ENCODE assay signal across 8 mouse cellular contexts in genomic region chr4:134468578-134469266, GRCm38 (mm10). TPM values are rescaled to one million over a fixed set of nuclear protein-coding genes. Genes with fewer than 3 reads are reported as not detected.
DNase-seq lines count a peak whose midpoint lies in the region; ATAC-seq and TF ChIP-seq lines count a peak whose summit lies in the region.

No protein-coding gene starts in this region.

- TF ChIP-seq RAD21 in CH12.LX (IDR thresholded peaks at IDR 0.05; ENCODE audit: low read depth, low read length), result no peak

- peaks cover 3% of the 10 kb centered on the region in 2 experiments for H3K4me1 ChIP-seq in CH12.LX (ENCODE audit: control insufficient read depth in 1 of 2, insufficient read depth in 2 of 2)
- H3K4me1 ChIP-seq in forebrain, embryonic 12.5 days, result peaks cover 45% of the 10 kb centered on the region
- H3K4me1 ChIP-seq in liver, postnatal 0 days (ENCODE audit: insufficient read depth), result peaks cover 21% of the 10 kb centered on the region
- H3K4me1 ChIP-seq in neural tube, embryonic 14.5 days (ENCODE audit: control insufficient read depth, insufficient read depth, low read length), result peaks cover 36% of the 10 kb centered on the region

- in situ Hi-C loops in CH12.LX (cut with MboI; ENCODE audit: low pct_ligation_motif_present, low pct_unique_long_range_greater_than_20kb, low sequenced_read_pairs), result no loop called here

- no peak for TF ChIP-seq EP300 in CH12.LX (IDR thresholded peaks at IDR 0.05; ENCODE audit: low read length)
- no peak for TF ChIP-seq EP300 in liver, postnatal 0 days (IDR thresholded peaks at IDR 0.05; ENCODE audit: low read depth)

- dilution Hi-C loops in CH12.LX (cut with MboI; ENCODE audit: extremely low pct_ligation_motif_present, extremely low pct_unique_long_range_greater_than_20kb, low sequenced_read_pairs), result no loop called here

- ATAC-seq in forebrain, embryonic 12.5 days (ENCODE audit: low FRiP score), result peak; percentile 85
- peak; percentile 86 for ATAC-seq in liver, postnatal 0 days
- peak; percentile 82 for ATAC-seq in neural tube, embryonic 14.5 days (ENCODE audit: low read depth)

- peaks cover 43% of the 10 kb centered on the region for H3K27me3 ChIP-seq in CH12.LX (replicated peaks)
- no peaks in the 10 kb centered on the region for H3K27me3 ChIP-seq in forebrain, embryonic 12.5 days
- no peaks in the 10 kb centered on the region for H3K27me3 ChIP-seq in liver, postnatal 0 days (ENCODE audit: insufficient read depth, low read length)
- no peaks in the 10 kb centered on the region for H3K27me3 ChIP-seq in neural tube, embryonic 14.5 days (ENCODE audit: control insufficient read depth, insufficient read depth, low read length)

- H3K9me3 ChIP-seq in CH12.LX (replicated peaks; ENCODE audit: low read length), result peaks cover 2% of the 10 kb centered on the region
- H3K9me3 ChIP-seq in forebrain, embryonic 12.5 days, result no peaks in the 10 kb centered on the region
- no peaks in the 10 kb centered on the region for H3K9me3 ChIP-seq in liver, postnatal 0 days (ENCODE audit: low read length)
- no peaks in the 10 kb centered on the region for H3K9me3 ChIP-seq in neural tube, embryonic 14.5 days (ENCODE audit: control insufficient read depth, low read length)

- H3K9ac ChIP-seq in CH12.LX (ENCODE audit: insufficient read depth, low read depth), result peak overlapping the region; percentile 69
- peak overlapping the region; percentile 99 for H3K9ac ChIP-seq in forebrain, embryonic 12.5 days
- peak overlapping the region; percentile 83 for H3K9ac ChIP-seq in liver, postnatal 0 days (replicated peaks)
- peak overlapping the region; percentile 94 for H3K9ac ChIP-seq in neural tube, embryonic 14.5 days (replicated peaks; ENCODE audit: low read depth, low read length)

- no peak overlapping the region for H3K27ac ChIP-seq in CH12.LX (ENCODE audit: insufficient read depth, low read depth)
- peak overlapping the region; percentile 99 for H3K27ac ChIP-seq in forebrain, embryonic 12.5 days
- H3K27ac ChIP-seq in liver, postnatal 0 days (ENCODE audit: low read depth), result peak overlapping the region; percentile 93
- H3K27ac ChIP-seq in neural tube, embryonic 14.5 days (ENCODE audit: low read depth, low read length), result peak overlapping the region; percentile 97

- peak overlapping the region; percentile 87 for H3K4me2 ChIP-seq in CH12.LX (ENCODE audit: insufficient read depth, low read depth, poor library complexity, severe bottlenecking)
- H3K4me2 ChIP-seq in forebrain, embryonic 12.5 days, result peak overlapping the region; percentile 82
- peak overlapping the region; percentile 96 for H3K4me2 ChIP-seq in liver, postnatal 0 days (ENCODE audit: low read depth, low read length)
- H3K4me2 ChIP-seq in neural tube, embryonic 14.5 days (ENCODE audit: low read depth, low read length), result peak overlapping the region; percentile 92

- no peaks in the 10 kb centered on the region; the same call in 1 of the 2 replicates for H3K79me2 ChIP-seq in CH12.LX (replicated peaks; ENCODE audit: control insufficient read depth, extremely low read depth, insufficient read depth, poor library complexity, severe bottlenecking)

- intact Hi-C loops in heart, postnatal 10 days (cut with DNase I), result loop anchor here (2.0 to 10.0 kb wide), 2 partner anchors 72 to 204 kb away; partner anchors contain the start of gene Pafah2

- peak overlapping the region; percentile 25 to 74 (median 67) for H3K4me3 ChIP-seq in CH12.LX (replicated peaks in 1 of 3; ENCODE audit: low read depth in 2 of 3, low read length in 2 of 3, poor library complexity in 1 of 3)
- H3K4me3 ChIP-seq in forebrain, embryonic 12.5 days (replicated peaks), result peak overlapping the region; percentile 94
- H3K4me3 ChIP-seq in liver, postnatal 0 days (ENCODE audit: low read depth, low read length), result peak overlapping the region; percentile 83
- peak overlapping the region; percentile 73 for H3K4me3 ChIP-seq in neural tube, embryonic 14.5 days (ENCODE audit: low read depth, low read length)

- DNase-seq in CH12.LX (ENCODE audit: extremely low read depth), result peak; percentile 78
- DNase-seq in c-Kit-positive CD71-positive TER-119-negative erythroid progenitor cells, embryonic 14.5 days (ENCODE audit: low read depth), result peak; percentile 92
- peak; percentile 95 to 96 for DNase-seq in heart, postnatal 10 days
- DNase-seq in large intestine, adult 2 months (ENCODE audit: low read depth, low spot score), result peak; percentile 68
- peak; percentile 99 for DNase-seq in liver, postnatal 0 days
- DNase-seq in testis, postnatal 10 days (ENCODE audit: low spot score), result peak; percentile 99

- H3K36me3 ChIP-seq in CH12.LX (replicated peaks in 1 of 2; ENCODE audit: control insufficient read depth in 1 of 2, insufficient read depth in 1 of 2, low read length in 1 of 2), result peaks cover 4 to 11% of the 10 kb centered on the region in 2 experiments
- peaks cover 27% of the 10 kb centered on the region for H3K36me3 ChIP-seq in forebrain, embryonic 12.5 days (replicated peaks)
- H3K36me3 ChIP-seq in liver, postnatal 0 days (replicated peaks; ENCODE audit: insufficient read depth, low read length), result peaks cover 18% of the 10 kb centered on the region
- peaks cover 23% of the 10 kb centered on the region for H3K36me3 ChIP-seq in neural tube, embryonic 14.5 days (ENCODE audit: control insufficient read depth, insufficient read depth, low read length)

- no peak for TF ChIP-seq CTCF in CH12.LX (conservative IDR thresholded peaks at IDR 0.05 in 1 of 2, IDR thresholded peaks at IDR 0.05 in 1 of 2; ENCODE audit: low read depth in 2 of 2, low read length in 2 of 2)
- no peak for TF ChIP-seq CTCF in liver, postnatal 0 days (IDR thresholded peaks at IDR 0.05; ENCODE audit: low read depth)

- TF ChIP-seq POLR2A in CH12.LX (IDR thresholded peaks at IDR 0.05; ENCODE audit: low read depth, low read length), result 0 out of 2 replicates have a peak, but pooled peaks have one; percentile 30

- WGBS in forebrain, embryonic 12.5 days, result 0% methylated on average over 68 of the region's 68 CpGs
- under 1% methylated on average over 68 of the region's 68 CpGs for WGBS in large intestine, adult 2 months
- WGBS in liver, postnatal 0 days (ENCODE audit: insufficient replicate concordance), result 1% methylated on average over 64 of the region's 68 CpGs
- under 1% methylated on average over 67 of the region's 68 CpGs for WGBS in neural tube, embryonic 14.5 days

TF ChIP-seq in CH12.LX, 34 proteins besides CTCF, POLR2A, EP300 and RAD21:
- TF ChIP-seq E2F4 (IDR thresholded peaks at IDR 0.05; ENCODE audit: insufficient replicate concordance, low read depth, low read length) (0 out of 2 replicates have a peak, but pooled peaks have one; percentile 42), ZC3H11A (IDR thresholded peaks at IDR 0.05; ENCODE audit: low read depth, low read length) (no peak), MAFK (IDR thresholded peaks at IDR 0.05; ENCODE audit: insufficient replicate concordance, low read length) (no peak), ELF1 (IDR thresholded peaks at IDR 0.05; ENCODE audit: low read depth, low read length) (no peak), CHD2 (IDR thresholded peaks at IDR 0.05; ENCODE audit: low read length) (no peak), MAX (IDR thresholded peaks at IDR 0.05; ENCODE audit: low read length) (peak; percentile 47; the same call in 1 of the 2 replicates), BHLHE40 (IDR thresholded peaks at IDR 0.05; ENCODE audit: low read depth, low read length) (peak; percentile 22; the same call in 1 of the 2 replicates), SIN3A (IDR thresholded peaks at IDR 0.05; ENCODE audit: low read length) (peak; percentile 61), UBTF (IDR thresholded peaks at IDR 0.05; ENCODE audit: low read depth, low read length) (0 out of 2 replicates have a peak, but pooled peaks have one; percentile 3), ZKSCAN1 (IDR thresholded peaks at IDR 0.05; ENCODE audit: borderline replicate concordance, low read depth, low read length) (no peak), NELFE (IDR thresholded peaks at IDR 0.05; ENCODE audit: low read depth, low read length) (no peak), GABPA (IDR thresholded peaks at IDR 0.05; ENCODE audit: insufficient replicate concordance, low read depth, low read length) (no peak), MXI1 (IDR thresholded peaks at IDR 0.05; ENCODE audit: low read depth, low read length) (peak; percentile 83)

RNA-seq across cellular contexts. Expression of gene Stmn1, which starts 0.6 kb away (rescaled TPM):
- total RNA-seq in CH12.LX (2012; rRNA removed) (39.4 and 48.0 TPM in 2 replicates), CH12.LX (2014; rRNA removed) (31.2 and 33.6 TPM in 2 replicates)
- 34.7 and 38.3 TPM in 2 replicates for polyA plus RNA-seq in CH12.LX (2012; ENCODE audit: insufficient read length, low read depth)
- polyA plus RNA-seq in forebrain, embryonic 12.5 days (2016; fragmentation: Nextera tagmentation; extraction: Ambion mirVana), result 4,517 and 4,745 TPM in 2 replicates
- 100 to 1,000 TPM; 131 to 137 TPM for total RNA-seq in heart, postnatal 10 days (2021)
- polyA plus RNA-seq in large intestine, adult 2 months (2012; rRNA removed), result 40.1 and 45.3 TPM in 2 replicates
- polyA plus RNA-seq in liver, postnatal 0 days (2015; fragmentation: Nextera tagmentation; extraction: Ambion mirVana), result 249 and 258 TPM in 2 replicates
- 5,364 and 5,581 TPM in 2 replicates for polyA plus RNA-seq in neural tube, embryonic 14.5 days (2014; fragmentation: Nextera tagmentation; extraction: Ambion mirVana)

RNA-seq across cellular contexts. Expression of gene Paqr7, which starts 27.8 kb away (rescaled TPM):
- total RNA-seq in CH12.LX (2012; rRNA removed), result 1.3 and 2.7 TPM in 2 replicates
- 0.43 and 0.55 TPM in 2 replicates for total RNA-seq in CH12.LX (2014; rRNA removed)
- 0.74 and 0.89 TPM in 2 replicates for polyA plus RNA-seq in CH12.LX (2012; ENCODE audit: insufficient read length, low read depth)
- 3.8 and 4.9 TPM in 2 replicates for polyA plus RNA-seq in forebrain, embryonic 12.5 days (2016; fragmentation: Nextera tagmentation; extraction: Ambion mirVana)
- total RNA-seq in heart, postnatal 10 days (2021), result 10 to 100 TPM in 1 of 2 experiments, 1 to 10 TPM in 1; 9.5 to 12.7 TPM
- 9.6 and 21.6 TPM in 2 replicates for polyA plus RNA-seq in large intestine, adult 2 months (2012; rRNA removed)
- 12.4 and 17.8 TPM in 2 replicates for polyA plus RNA-seq in liver, postnatal 0 days (2015; fragmentation: Nextera tagmentation; extraction: Ambion mirVana)
- polyA plus RNA-seq in neural tube, embryonic 14.5 days (2014; fragmentation: Nextera tagmentation; extraction: Ambion mirVana), result 9.8 and 13.7 TPM in 2 replicates

RNA-seq across cellular contexts. Expression of gene Aunip, which starts 42.1 kb away (rescaled TPM):
- total RNA-seq in CH12.LX (2012; rRNA removed), result 11.7 and 14.1 TPM in 2 replicates
- total RNA-seq in CH12.LX (2014; rRNA removed), result 11.5 and 14.4 TPM in 2 replicates
- 14.9 and 17.0 TPM in 2 replicates for polyA plus RNA-seq in CH12.LX (2012; ENCODE audit: insufficient read length, low read depth)
- polyA plus RNA-seq in forebrain, embryonic 12.5 days (2016; fragmentation: Nextera tagmentation; extraction: Ambion mirVana), result 14.1 and 15.4 TPM in 2 replicates
- 1 to 10 TPM in 1 of 2 experiments, under 1 TPM in 1; 0.60 to 1.1 TPM for total RNA-seq in heart, postnatal 10 days (2021)
- polyA plus RNA-seq in large intestine, adult 2 months (2012; rRNA removed), result 3.4 and 4.2 TPM in 2 replicates
- 6.9 and 7.1 TPM in 2 replicates for polyA plus RNA-seq in liver, postnatal 0 days (2015; fragmentation: Nextera tagmentation; extraction: Ambion mirVana)
- 0.43 and 0.76 TPM in 2 replicates for polyA plus RNA-seq in neural tube, embryonic 14.5 days (2014; fragmentation: Nextera tagmentation; extraction: Ambion mirVana)

Comparison
In these comparisons a context has a peak if more than half of its experiments do, and no peak if none do; other contexts are left out.
1. RNA of gene Stmn1, which starts 0.6 kb away (polyA plus RNA-seq): 5,364 to 5,581 TPM in neural tube, embryonic 14.5 days and 4,517 to 4,745 TPM in forebrain, embryonic 12.5 days; 249 to 258 TPM in liver, postnatal 0 days, 40.1 to 45.3 TPM in large intestine, adult 2 months and 34.7 to 38.3 TPM in CH12.LX; every median in the first group is over 10 times any median in the second.
2. Peak in every context shown above with its lines, with median percentiles within 50 percentile points of each other: DNase-seq, H3K4me2 ChIP-seq, H3K4me3 ChIP-seq, H3K9ac ChIP-seq and ATAC-seq.